Mouse (Mus musculus) stomach, postnatal 0 days (tissue): ENCODE measurements around the gene Aqp12.

Experiments used
- CTCF ChIP-seq: IDR thresholded peaks from 2 replicates; pipeline ENCODE4 v1.5.1; 2016; ENCODE audit warnings: antibody characterized with exemption, low read depth, mild to moderate bottlenecking, moderate library complexity
- EP300 ChIP-seq: optimal IDR thresholded peaks from 2 replicates; pipeline ENCODE3; 2016; ENCODE audit warnings: antibody characterized with exemption

DNA sequence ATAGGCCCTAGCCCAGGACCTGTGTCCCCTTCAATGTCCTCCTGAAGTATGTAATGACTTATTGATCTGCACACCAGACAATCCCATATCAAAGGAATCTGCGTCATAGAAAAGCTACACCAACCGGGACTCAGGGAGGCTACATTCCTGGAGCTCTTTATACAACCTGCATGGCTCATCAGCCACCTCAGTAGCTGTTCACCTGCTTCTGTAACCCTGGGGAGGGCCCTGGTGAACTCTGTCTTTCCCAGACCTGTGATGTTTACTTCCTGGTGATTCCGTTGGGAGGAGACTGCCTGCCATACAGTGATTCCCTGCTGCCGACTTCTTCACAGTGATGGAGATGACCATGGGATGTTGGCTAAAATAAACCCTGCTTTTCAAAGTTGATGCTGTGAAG, 17.2 kb upstream of the Aqp12 start:
- TF ChIP-seq CTCF (no peak), EP300 (no peak)
